Mouse (Mus musculus) thymus, postnatal 14 days (tissue): ENCODE measurements around the gene Celf2.

ENCODE experiments used
- DNase-seq: peaks from one replicate; pipeline ENCODE4 v3.0.0; 2021

Gene Celf2

DNA sequence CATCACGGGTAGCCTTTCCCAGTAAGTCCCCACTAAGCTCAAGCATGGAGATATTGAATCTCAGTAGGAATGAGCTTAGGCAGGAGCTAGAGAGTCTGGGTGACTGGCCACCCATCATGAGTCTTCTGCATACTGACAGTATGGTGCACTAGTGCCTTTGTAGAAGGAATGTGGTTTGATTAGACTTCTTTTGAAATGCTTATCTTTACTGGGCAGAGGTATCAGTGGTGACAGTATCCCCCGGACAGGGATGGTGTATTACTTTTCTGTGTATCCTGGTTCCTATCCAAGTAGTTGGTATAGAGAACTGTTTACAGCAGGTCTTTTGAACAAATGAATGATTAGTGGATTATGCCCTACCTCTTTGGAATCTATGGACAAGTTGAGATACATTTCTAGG, 973.0 kb downstream of the Celf2 start:
- no peak for DNase-seq

GRCm38 (mm10) chr2:6532341-6532740, 977.0 kb downstream of the Celf2 start:
- no peak for DNase-seq

- no peak for DNase-seq
Observed at GRCm38 (mm10) chr2:6528076-6528475, 981.3 kb downstream of the Celf2 start.

DNA sequence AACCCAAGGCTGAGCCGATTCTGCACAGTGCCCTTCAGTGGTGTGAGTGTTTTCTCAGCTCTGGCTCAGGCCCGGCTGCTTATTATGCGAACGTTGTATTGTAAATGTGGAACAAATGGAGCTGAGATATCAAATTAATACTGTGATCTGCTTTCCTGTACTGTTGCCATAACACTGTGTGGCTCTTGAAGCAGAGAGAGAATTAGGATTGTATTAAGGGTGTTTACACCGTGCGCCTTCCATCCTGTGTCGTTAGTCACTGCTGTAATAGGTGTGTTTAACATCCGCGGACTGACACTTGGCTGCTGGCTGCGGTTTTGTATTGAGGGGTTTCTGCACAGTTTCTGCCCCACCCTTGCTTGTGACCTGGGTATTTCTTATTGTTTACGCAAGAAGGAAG, 982.5 kb downstream of the Celf2 start:
- no peak for DNase-seq

DNA sequence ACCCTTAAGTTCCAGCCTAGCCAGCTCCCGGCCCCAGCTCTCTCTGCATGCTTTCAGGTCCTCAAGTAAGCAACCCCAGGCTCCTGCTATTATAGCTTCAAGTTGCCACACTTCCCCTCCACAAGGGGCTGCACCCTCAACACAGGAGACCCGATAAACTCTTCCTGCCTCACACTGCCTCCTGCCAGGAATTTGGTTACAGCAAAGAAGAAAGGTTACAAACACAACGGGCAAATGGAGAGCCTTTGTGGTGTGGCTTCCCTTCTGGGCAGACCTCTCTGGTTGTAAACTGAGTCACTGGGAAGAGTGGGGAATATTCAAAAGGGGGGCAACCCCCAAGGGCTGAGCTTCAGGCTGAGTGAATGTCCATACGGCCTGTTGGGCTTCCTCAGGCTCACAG, 983.1 kb downstream of the Celf2 start:
- DNase-seq = no peak

- no peak for DNase-seq
Observed at GRCm38 (mm10) chr2:6523924-6524300, 985.5 kb downstream of the Celf2 start.

GRCm38 (mm10) chr2:6523261-6523923, 986.0 kb downstream of the Celf2 start:
- DNase-seq = no peak

DNA sequence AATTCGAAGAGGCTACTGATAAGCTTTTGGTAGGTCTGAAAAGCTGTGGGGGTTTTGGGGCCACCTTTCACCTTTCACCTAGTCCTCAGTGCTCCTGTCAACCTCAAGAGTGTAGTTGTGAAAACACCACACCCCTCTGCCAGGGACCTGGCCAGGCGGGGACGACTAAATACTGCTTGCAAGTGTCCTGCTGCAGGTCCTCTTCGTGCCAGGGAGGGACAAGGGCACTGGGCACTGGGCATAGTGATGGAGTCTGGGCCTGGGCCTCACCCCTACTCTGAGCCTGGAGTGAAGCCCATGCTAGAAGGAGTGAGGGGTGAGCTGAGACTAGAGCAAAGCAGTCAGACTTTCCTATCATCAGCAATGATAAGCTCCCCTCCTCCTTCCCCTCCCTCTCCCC, 987.0 kb downstream of the Celf2 start:
- DNase-seq = no peak

DNA sequence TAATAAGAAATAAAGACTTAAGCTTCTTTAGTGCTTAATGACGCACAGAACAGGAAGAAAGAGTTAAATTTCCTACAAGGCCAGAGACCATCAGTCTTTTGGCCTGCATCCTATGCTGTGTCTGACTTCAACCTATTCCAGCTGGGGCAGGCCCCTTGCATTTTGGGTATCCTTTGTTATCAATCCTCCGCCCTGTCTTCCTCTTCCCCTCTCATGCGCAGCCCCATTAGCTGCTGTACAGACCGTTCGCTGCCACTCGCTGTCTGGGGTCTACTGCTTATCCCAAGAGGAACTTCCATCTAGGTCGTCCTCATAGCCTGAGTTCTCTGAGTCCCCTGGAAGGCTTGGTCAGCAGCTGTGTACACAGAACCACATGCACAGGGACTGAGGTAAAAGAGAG, 996.2 kb downstream of the Celf2 start:
- DNase-seq = no peak

DNA sequence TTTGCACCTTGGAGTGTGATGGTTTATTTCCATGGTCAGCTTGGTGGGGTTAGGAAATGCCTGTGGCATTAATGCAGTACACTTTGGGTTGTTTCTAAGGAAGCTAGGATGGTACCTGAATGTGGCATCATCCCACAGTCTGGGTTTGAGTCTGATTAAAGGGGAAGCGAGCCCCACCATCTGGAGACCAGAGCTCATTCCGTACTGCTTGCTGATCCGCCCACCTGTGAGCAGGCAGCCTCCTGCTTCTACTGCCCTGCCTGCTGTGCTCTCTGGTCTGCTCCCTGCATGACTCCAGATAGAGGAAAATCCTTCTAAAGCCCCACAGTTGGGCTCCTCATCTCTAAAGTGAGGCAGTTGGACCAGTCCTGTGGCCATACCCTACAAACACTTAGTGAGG, 1002.3 kb downstream of the Celf2 start:
- DNase-seq = no peak

- no peak for DNase-seq
Observed at GRCm38 (mm10) chr2:6505979-6506811, 1003.2 kb downstream of the Celf2 start.

DNA sequence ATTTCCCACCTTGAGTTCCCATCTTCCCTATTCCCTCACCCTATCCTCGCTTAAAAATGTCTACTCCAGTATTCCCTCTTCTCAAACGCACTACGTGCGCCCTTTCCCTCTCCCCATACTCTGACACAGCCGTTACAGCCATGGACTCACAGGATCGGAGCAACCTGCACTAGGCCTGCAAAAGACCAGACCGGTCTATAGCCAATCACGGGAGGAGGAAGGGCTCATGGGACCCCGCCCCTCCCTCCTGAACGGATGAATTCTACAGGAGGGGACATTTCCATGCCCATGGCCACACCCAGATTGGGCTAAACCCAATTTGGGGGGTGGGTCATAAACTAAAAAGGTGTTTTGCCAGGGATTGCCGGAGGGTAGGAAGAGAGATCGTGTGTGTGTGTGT, 1003.8 kb downstream of the Celf2 start:
- DNase-seq = no peak

GRCm38 (mm10) chr2:6498101-6498500, 1011.3 kb downstream of the Celf2 start:
- no peak for DNase-seq

DNA sequence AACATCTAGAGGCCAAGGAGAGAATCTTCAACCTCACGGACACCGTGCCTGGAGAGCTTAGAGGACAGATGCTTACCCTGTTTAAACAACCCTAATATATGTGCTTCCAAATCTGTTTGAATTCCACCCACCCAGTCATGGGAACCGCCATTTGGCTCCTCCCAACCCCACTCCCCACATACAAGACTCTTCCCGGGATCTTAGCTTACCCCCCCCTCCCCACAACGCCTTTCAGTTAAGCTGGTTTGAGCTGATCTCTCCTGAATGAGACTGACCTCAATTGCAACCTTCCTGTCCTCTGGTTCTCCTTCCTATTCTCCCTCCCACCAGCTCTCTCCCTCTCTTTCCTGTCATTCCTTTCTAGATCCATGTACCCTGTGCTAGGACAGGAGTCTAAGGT, 1011.7 kb downstream of the Celf2 start:
- no peak for DNase-seq

DNA sequence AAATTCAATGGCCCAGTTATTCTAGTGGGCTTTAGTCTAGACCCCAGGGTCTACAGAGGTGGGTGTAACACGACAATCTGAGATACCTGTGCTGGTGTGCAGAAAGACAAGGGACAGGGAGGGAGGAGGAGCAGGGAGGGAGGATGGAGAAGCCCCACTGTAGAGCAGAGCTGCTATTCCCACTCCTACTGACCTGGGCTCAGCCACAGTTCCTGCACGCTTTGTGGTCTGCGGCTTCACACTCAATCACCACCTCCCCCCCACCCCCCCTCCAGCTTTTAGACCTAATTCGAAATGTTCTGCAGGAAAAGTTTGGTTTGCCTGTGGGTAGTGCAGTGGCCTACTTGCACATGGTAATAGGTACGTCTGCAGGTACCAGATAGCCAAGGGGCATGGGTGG, 1015.5 kb downstream of the Celf2 start:
- DNase-seq = no peak

GRCm38 (mm10) chr2:6490870-6491269, 1018.5 kb downstream of the Celf2 start:
- DNase-seq = no peak

GRCm38 (mm10) chr2:6490076-6490475, 1019.3 kb downstream of the Celf2 start:
- no peak for DNase-seq
